Mouse (Mus musculus) kidney, postnatal 4 days (tissue): ENCODE measurements around the gene Fam81a.

ENCODE experiments used
- DNase-seq, 2 experiments: peaks; one replicate each; pipeline ENCODE4 v3.0.0; 2021; ENCODE audit warnings: mixed read lengths in 2 of 2

Fam81a gene

GRCm38 (mm10) chr9:70049416-70049783, 93.0 kb downstream of the Fam81a start:
- DNase-seq, result no peak

- no peak for DNase-seq
Measured at GRCm38 (mm10) chr9:70048751-70049415, 93.5 kb downstream of the Fam81a start.

DNA sequence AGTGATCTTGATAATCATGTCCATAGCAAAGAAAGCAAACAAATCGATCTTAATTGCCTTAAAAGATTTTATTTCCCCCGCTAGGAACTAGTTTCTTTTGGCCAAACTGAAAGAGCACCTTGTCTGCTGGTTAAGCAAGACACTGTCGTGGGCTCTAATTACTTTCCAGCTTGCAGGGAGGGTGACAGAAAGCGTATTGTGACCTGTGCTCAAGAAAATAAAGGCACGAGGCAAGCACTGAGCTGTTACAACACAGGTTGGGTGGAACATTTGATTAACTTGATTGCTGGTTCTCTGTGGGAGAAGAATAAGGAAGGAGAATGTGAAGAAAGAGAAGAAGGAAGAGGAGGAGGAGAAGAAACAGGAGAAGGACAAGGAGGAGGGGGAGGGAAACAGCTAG, 94.1 kb downstream of the Fam81a start:
- DNase-seq, result no peak

GRCm38 (mm10) chr9:70047839-70048238, 94.5 kb downstream of the Fam81a start:
- DNase-seq, result no peak

DNA sequence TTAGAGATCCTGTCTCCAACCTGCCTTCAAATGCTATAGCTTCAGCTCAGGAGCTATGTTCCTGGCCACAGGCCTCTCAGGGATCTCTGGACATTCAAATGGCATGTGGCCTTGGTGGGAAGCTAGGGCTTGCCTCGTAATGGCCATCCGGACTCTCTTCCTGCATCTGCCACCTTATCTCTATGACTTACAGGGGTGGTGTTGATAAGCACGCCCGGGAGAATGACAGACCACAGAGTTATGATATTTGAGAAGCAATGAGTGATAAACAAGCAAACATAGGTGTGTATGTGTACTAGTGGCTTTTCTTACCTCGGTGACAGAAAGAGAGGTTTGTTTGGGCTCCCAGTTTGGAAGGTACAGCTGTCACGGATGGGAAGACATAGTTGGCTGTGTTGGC, 96.1 kb downstream of the Fam81a start:
- DNase-seq, result no peak

DNA sequence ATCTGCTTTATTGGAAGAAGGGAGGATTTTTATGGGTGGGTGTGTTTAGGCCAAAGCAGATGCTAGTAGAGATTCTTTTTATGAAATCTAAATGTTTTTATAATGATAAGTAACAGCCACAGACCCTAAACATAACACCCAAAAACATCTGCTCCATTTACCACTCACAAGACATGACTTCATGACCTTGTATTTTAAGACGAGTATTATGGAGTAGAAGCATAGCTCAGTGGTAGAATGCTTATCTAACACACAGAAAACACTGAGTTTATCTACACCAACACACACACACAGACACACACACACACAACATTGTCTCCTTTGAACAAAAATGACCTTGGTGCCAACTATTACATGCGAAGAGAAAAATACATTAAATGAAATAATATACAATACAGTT, 97.5 kb downstream of the Fam81a start:
- no peak for DNase-seq

DNA sequence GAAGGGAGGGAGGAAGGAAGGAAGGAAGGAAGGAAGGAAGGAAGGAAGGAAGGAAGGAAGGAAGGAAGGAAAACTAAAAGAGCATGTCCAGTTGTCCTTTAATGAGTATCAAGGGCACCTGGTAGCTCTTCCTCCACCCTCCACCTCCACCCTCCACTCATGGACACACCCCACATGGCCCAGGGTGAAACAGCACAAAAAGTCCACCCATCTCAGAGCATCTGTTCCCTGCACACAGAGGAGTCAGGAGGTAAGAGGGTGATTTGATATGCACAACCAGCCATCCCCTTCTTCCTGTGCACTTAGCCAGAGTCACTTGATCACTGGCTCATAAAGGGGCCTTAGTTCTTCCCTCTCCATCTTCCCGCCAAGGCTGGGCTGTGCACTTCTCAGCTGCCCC, 99.4 kb downstream of the Fam81a start:
- DNase-seq, result no peak

GRCm38 (mm10) chr9:70042137-70042536, 100.2 kb downstream of the Fam81a start:
- DNase-seq, result no peak

DNA sequence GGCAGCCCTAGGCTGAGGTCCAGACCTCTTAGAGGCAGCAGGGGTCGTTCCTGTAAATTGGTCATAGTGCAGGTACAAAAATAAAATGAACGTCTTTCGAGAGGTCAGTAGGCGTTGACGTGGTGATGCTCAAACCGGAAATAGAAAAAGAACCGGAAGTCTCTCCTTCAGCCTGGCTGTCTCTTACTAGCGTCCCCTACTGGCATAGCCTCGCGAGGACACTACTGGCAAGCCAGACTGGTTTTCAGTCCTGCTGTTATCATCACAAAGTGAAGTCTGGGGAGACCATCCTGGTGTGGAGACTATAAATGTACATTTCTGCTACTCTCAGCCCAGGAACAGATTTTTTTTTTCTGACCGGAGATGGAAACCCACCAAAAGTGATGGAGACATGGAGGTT, 101.8 kb downstream of the Fam81a start:
- no peak for DNase-seq

- no peak for DNase-seq
Measured at GRCm38 (mm10) chr9:70039597-70040385, 102.6 kb downstream of the Fam81a start.
